Mouse (Mus musculus) bone marrow macrophage, adult 2 months (primary cell): ENCODE results near the gene Irf1.

Source experiments
- CTCF ChIP-seq: IDR thresholded peaks from 2 replicates; pipeline ENCODE4 v1.5.1; 2012; ENCODE audit warnings: low read depth, mild to moderate bottlenecking, low read length, moderate library complexity
- POLR2A ChIP-seq: IDR thresholded peaks from 2 replicates; pipeline ENCODE4 v1.6.1; 2012; ENCODE audit warnings: mild to moderate bottlenecking, low read depth, low read length, borderline replicate concordance

GRCm38 (mm10) chr11:53733824-53734223 is 36.0 kb upstream of the Irf1 start:
- TF ChIP-seq CTCF (no peak), POLR2A (no peak)
